Mouse (Mus musculus): ENCODE data around the gene Gm27179. TPM values are rescaled to one million over a fixed set of nuclear protein-coding genes. Genes with fewer than 3 reads are reported as not detected.
"Not testable (repeated sequence)": the region's sequence is repeated elsewhere in the genome, so short reads cannot be mapped to it uniquely, and the experiment has no call there.

Gm27179 gene
- not detected in 2 replicates for polyA plus RNA-seq (2011; ENCODE audit: insufficient read depth, insufficient read length, low read depth, missing spikeins)

DNA sequence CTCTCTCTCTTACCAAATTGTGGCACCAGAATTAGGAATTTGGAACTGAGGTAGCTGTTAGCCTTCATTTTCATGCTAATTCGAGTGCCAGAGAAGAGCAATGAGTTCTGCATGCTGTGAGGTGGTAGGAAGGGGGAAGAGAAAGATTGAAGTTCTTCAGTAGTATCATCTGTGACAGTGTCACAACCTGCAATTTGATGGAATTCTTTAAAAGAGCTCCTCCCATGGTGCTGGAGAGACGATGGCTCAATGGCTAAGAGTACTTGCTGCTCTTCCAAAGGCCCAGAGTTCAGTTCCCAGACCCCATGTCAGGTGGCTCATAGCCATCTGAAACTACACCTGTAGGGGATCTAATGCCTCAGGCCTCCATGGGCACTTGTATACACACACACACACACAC lies at the start of gene Gm27179:
Gene Gm27179 (minus strand): TSS at position 101 of the 400 bp plus-strand sequence.
- not testable (repeated sequence) for H3K9me3 ChIP-seq (replicated peaks; ENCODE audit: control insufficient read depth, insufficient read depth, low read length, poor library complexity, severe bottlenecking); H3K9ac ChIP-seq (ENCODE audit: low read depth, poor library complexity, severe bottlenecking); H3K27ac ChIP-seq (ENCODE audit: insufficient read depth, low read length); H3K4me1 ChIP-seq (ENCODE audit: control insufficient read depth, insufficient read depth, low read length); H3K4me3 ChIP-seq (ENCODE audit: low read depth, low read length); H3K27me3 ChIP-seq (ENCODE audit: control insufficient read depth, insufficient read depth, low read length, poor library complexity, severe bottlenecking); H3K36me3 ChIP-seq (ENCODE audit: control insufficient read depth, insufficient read depth, low read length, poor library complexity, severe bottlenecking)

DNA sequence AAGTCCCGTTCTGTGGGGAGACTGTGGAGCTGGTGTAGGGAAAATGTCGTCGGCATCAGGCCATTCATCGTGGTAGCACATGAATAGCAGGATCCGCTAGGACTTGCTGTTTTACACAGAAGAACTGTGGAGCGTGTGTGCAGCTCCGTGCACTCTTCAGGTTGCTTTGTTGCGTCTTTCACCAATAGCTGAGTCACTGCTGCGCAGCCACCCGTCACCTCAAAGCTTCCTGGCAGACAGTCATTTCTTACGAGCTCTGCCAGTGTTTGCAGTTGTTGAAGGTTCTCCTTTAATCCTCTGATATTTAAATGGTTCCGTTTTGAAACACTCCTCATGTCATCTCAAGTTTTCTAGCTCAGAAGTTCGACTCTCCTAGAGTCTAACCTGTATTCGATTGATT lies 45.2 kb upstream of the Gm27179 start:
- H3K4me3 ChIP-seq (ENCODE audit: low read depth, low read length); H3K9ac ChIP-seq (ENCODE audit: low read depth, poor library complexity, severe bottlenecking); H3K36me3 ChIP-seq (ENCODE audit: control insufficient read depth, insufficient read depth, low read length, poor library complexity, severe bottlenecking); H3K27me3 ChIP-seq (ENCODE audit: control insufficient read depth, insufficient read depth, low read length, poor library complexity, severe bottlenecking); H3K27ac ChIP-seq (ENCODE audit: insufficient read depth, low read length); H3K4me1 ChIP-seq (ENCODE audit: control insufficient read depth, insufficient read depth, low read length); H3K9me3 ChIP-seq (replicated peaks; ENCODE audit: control insufficient read depth, insufficient read depth, low read length, poor library complexity, severe bottlenecking): not testable (repeated sequence)

DNA sequence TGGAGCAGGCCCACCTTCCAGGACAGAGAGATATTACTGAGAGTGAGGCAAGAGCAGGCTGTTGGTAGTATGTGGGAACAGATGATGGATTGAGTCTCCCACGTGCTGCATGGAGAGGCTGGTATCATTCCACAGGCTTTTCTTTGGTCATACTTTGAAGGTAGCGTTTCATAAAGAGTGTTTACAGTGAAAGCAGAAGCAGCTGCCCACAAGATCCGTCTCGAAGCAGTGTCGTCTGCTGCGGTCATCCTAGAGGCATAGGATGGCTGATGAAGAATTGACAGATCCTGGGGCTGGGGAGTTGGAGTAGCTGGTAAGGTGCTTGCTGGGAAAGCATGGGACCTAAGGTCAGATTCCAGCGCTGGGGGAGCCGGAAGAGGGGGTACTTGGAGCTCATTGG lies 44.5 kb upstream of the Gm27179 start:
- H3K9me3 ChIP-seq (replicated peaks; ENCODE audit: control insufficient read depth, insufficient read depth, low read length, poor library complexity, severe bottlenecking); H3K4me3 ChIP-seq (ENCODE audit: low read depth, low read length); H3K9ac ChIP-seq (ENCODE audit: low read depth, poor library complexity, severe bottlenecking); H3K27ac ChIP-seq (ENCODE audit: insufficient read depth, low read length); H3K4me1 ChIP-seq (ENCODE audit: control insufficient read depth, insufficient read depth, low read length); H3K27me3 ChIP-seq (ENCODE audit: control insufficient read depth, insufficient read depth, low read length, poor library complexity, severe bottlenecking); H3K36me3 ChIP-seq (ENCODE audit: control insufficient read depth, insufficient read depth, low read length, poor library complexity, severe bottlenecking): not testable (repeated sequence)

DNA sequence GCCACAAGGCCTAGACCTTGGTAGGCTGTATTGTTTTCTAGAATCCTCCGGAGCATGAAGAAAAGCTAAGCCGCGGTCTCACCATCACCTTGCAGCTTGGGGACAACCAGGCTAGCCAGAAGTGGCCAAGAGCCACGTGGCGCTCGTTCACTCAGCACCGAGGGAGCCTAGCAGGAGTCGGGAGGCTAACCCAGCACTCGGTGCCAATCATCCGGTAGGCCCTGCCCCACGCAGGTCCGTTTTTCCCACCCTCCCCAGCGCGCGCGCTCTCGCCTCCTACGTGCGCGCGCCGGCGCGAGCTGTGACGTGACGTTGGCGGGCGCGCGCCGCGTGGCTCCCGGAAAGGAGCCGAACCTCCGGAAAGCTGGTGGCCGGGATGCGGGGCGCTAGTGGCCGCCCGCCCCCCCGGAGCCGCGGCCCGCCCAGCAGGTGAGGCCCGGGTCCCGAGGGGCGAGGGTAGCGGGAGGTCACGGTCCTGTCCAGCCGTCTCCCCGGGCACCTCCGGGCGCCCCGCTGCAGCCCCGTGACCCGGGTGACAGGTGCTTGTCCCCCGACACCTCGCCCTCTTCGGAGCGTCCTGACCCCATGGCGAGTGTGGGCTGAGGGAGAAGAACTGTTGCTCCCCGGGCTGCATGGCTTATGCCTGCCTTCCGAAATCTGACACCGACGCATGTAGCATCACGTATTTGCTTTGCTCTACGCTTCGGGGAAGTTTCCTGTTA lies 42.9 kb upstream of the Gm27179 start, which contains the start of gene Entpd4b:
Gene Entpd4b (plus strand): TSS at position 315 of the 722 bp plus-strand sequence.
- H3K27ac ChIP-seq (ENCODE audit: insufficient read depth, low read length); H3K4me3 ChIP-seq (ENCODE audit: low read depth, low read length); H3K4me1 ChIP-seq (ENCODE audit: control insufficient read depth, insufficient read depth, low read length); H3K9me3 ChIP-seq (replicated peaks; ENCODE audit: control insufficient read depth, insufficient read depth, low read length, poor library complexity, severe bottlenecking); H3K36me3 ChIP-seq (ENCODE audit: control insufficient read depth, insufficient read depth, low read length, poor library complexity, severe bottlenecking); H3K9ac ChIP-seq (ENCODE audit: low read depth, poor library complexity, severe bottlenecking); H3K27me3 ChIP-seq (ENCODE audit: control insufficient read depth, insufficient read depth, low read length, poor library complexity, severe bottlenecking): not testable (repeated sequence)

DNA sequence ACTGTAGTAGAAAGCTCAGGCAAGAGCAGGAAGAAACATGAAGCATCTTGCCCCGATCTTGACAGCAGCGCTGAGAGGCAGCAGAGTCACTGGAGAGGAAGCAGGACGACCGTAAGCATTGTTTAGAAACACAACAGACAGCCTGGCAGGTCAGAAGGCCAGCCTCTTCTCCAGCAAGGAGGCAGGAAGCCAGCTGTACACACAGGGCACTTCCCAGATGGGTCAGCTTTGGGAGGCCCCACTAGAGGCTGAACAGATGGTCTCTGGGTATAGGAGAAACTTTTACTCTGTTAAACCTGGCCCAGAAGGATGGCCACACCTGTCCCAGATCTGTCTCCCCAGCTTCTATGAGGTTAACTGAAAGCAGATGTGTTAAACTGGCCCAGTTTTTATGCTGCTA lies 35.0 kb upstream of the Gm27179 start:
- H3K9ac ChIP-seq (ENCODE audit: low read depth, poor library complexity, severe bottlenecking); H3K27ac ChIP-seq (ENCODE audit: insufficient read depth, low read length); H3K27me3 ChIP-seq (ENCODE audit: control insufficient read depth, insufficient read depth, low read length, poor library complexity, severe bottlenecking); H3K4me1 ChIP-seq (ENCODE audit: control insufficient read depth, insufficient read depth, low read length); H3K36me3 ChIP-seq (ENCODE audit: control insufficient read depth, insufficient read depth, low read length, poor library complexity, severe bottlenecking); H3K4me3 ChIP-seq (ENCODE audit: low read depth, low read length); H3K9me3 ChIP-seq (replicated peaks; ENCODE audit: control insufficient read depth, insufficient read depth, low read length, poor library complexity, severe bottlenecking): not testable (repeated sequence)

DNA sequence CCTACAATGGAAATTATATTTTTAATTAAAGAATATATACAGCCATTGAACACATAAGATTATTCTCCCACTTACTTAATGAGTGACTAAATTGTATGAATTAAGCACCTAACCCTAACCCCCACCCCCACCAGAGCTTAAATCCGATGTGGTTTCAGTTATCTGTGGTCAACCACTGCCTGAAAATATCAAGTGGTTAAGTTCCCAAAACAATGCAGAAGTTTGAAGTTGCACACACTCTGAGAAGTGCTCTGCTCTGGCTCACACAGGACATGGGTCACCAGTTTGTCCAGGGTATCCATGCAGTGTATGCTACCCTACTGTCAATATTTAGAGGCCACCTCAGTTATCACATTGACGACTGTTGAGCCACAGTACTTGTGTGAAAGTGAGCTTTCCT lies 32.7 kb upstream of the Gm27179 start:
- not testable (repeated sequence) for H3K4me1 ChIP-seq (ENCODE audit: control insufficient read depth, insufficient read depth, low read length); H3K9me3 ChIP-seq (replicated peaks; ENCODE audit: control insufficient read depth, insufficient read depth, low read length, poor library complexity, severe bottlenecking); H3K36me3 ChIP-seq (ENCODE audit: control insufficient read depth, insufficient read depth, low read length, poor library complexity, severe bottlenecking); H3K9ac ChIP-seq (ENCODE audit: low read depth, poor library complexity, severe bottlenecking); H3K27me3 ChIP-seq (ENCODE audit: control insufficient read depth, insufficient read depth, low read length, poor library complexity, severe bottlenecking); H3K4me3 ChIP-seq (ENCODE audit: low read depth, low read length); H3K27ac ChIP-seq (ENCODE audit: insufficient read depth, low read length)

DNA sequence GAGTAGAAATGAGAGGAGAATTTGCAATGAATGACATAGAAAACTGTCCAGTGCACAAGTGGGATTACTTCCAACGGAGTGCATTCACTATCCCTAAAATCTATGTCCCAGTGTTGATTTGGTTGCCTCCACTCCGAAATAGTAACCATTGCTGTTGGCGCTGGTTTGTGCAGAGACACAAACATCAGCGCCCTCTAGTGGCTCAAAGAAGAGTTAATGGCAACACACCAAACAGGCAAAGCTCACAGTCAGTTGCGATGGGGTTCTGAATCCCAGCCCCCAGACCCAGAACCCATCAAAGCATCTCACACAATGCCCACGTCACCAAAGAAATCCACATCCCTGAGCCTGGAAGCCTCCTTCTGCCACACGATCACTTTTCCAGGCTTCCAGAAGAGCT lies 31.7 kb upstream of the Gm27179 start:
- H3K4me3 ChIP-seq (ENCODE audit: low read depth, low read length); H3K36me3 ChIP-seq (ENCODE audit: control insufficient read depth, insufficient read depth, low read length, poor library complexity, severe bottlenecking); H3K9ac ChIP-seq (ENCODE audit: low read depth, poor library complexity, severe bottlenecking); H3K9me3 ChIP-seq (replicated peaks; ENCODE audit: control insufficient read depth, insufficient read depth, low read length, poor library complexity, severe bottlenecking); H3K4me1 ChIP-seq (ENCODE audit: control insufficient read depth, insufficient read depth, low read length); H3K27me3 ChIP-seq (ENCODE audit: control insufficient read depth, insufficient read depth, low read length, poor library complexity, severe bottlenecking); H3K27ac ChIP-seq (ENCODE audit: insufficient read depth, low read length): not testable (repeated sequence)

DNA sequence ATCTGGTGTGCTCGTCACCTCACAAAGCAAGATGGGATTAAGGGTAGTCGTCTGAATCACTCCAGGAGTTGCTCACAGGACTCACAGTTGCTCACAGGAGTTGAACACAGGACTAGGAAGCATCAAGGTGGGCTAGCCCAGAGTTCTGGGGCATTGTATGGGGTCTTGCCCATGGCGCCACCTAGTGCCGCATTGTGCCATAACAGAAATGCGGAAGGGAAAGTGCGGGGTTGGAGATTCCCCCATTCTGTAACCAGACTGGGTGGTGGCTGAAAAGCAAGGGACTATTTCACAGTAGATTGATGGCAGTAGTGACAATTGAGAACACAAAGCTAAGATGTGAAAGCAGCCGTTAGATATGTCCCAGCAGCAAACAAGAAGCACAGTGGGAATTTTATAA lies 30.3 kb upstream of the Gm27179 start:
- not testable (repeated sequence) for H3K9me3 ChIP-seq (replicated peaks; ENCODE audit: control insufficient read depth, insufficient read depth, low read length, poor library complexity, severe bottlenecking); H3K36me3 ChIP-seq (ENCODE audit: control insufficient read depth, insufficient read depth, low read length, poor library complexity, severe bottlenecking); H3K4me3 ChIP-seq (ENCODE audit: low read depth, low read length); H3K27me3 ChIP-seq (ENCODE audit: control insufficient read depth, insufficient read depth, low read length, poor library complexity, severe bottlenecking); H3K9ac ChIP-seq (ENCODE audit: low read depth, poor library complexity, severe bottlenecking); H3K4me1 ChIP-seq (ENCODE audit: control insufficient read depth, insufficient read depth, low read length); H3K27ac ChIP-seq (ENCODE audit: insufficient read depth, low read length)

DNA sequence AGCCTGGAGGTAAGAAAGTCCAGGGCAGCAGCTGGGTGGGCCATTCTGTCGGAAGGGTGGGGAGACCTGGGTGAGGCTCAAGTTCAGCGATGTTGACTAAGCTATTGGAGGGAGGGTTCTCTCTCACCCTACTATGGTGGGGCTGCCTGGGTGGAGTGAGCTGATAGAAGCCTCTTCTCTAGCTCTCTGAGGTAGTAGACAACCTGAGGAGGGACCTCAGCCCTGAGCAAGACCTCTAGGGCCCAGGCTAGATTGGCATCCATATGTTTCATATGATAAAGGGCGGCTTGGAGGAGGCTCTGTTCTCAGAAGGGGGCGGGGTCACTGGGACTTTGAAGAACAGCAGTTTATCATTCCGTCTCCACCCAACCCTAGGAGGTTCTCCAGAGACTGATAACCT lies 27.8 kb upstream of the Gm27179 start:
- H3K36me3 ChIP-seq (ENCODE audit: control insufficient read depth, insufficient read depth, low read length, poor library complexity, severe bottlenecking); H3K27ac ChIP-seq (ENCODE audit: insufficient read depth, low read length); H3K4me1 ChIP-seq (ENCODE audit: control insufficient read depth, insufficient read depth, low read length); H3K9ac ChIP-seq (ENCODE audit: low read depth, poor library complexity, severe bottlenecking); H3K4me3 ChIP-seq (ENCODE audit: low read depth, low read length); H3K27me3 ChIP-seq (ENCODE audit: control insufficient read depth, insufficient read depth, low read length, poor library complexity, severe bottlenecking); H3K9me3 ChIP-seq (replicated peaks; ENCODE audit: control insufficient read depth, insufficient read depth, low read length, poor library complexity, severe bottlenecking): not testable (repeated sequence)

DNA sequence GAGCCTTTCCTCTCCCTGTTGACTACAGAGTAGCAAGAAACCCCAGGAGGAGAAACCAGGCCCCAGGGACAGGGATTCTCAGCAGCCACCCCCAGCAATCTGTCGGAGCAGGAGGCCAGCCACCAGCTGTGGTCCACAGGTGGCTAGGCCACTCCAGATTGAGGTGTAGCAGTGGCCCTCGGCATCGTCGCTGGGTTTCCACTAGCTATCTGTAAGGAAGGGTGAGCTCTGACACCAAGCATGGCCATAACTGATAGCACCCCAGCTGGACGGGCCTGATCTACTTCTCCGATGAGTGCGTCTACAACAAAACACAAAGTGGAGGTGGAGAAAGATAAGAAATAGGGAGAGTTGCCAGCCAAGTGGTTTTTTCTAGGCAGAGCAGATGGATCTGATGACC lies 24.2 kb upstream of the Gm27179 start:
- not testable (repeated sequence) for H3K36me3 ChIP-seq (ENCODE audit: control insufficient read depth, insufficient read depth, low read length, poor library complexity, severe bottlenecking); H3K27ac ChIP-seq (ENCODE audit: insufficient read depth, low read length); H3K27me3 ChIP-seq (ENCODE audit: control insufficient read depth, insufficient read depth, low read length, poor library complexity, severe bottlenecking); H3K4me3 ChIP-seq (ENCODE audit: low read depth, low read length); H3K4me1 ChIP-seq (ENCODE audit: control insufficient read depth, insufficient read depth, low read length); H3K9me3 ChIP-seq (replicated peaks; ENCODE audit: control insufficient read depth, insufficient read depth, low read length, poor library complexity, severe bottlenecking); H3K9ac ChIP-seq (ENCODE audit: low read depth, poor library complexity, severe bottlenecking)

Data from ES-Bruce4 (cell line).